Mouse (Mus musculus) skeletal muscle tissue, postnatal 0 days (tissue): ENCODE data around the gene Rhbg. TPM values are rescaled to one million over a fixed set of nuclear protein-coding genes. Genes with fewer than 3 reads are reported as not detected.

ENCODE experiments used
- microRNA-seq, 2 experiments: library from miRNA; unstranded; fragments of <30 nt; microRNA quantifications; one replicate each; pipeline ENCODE4; 2016
- polyA plus RNA-seq: library from polyadenylated mRNA; unstranded; fragments of >200 nt; fragmentation: Nextera tagmentation; extraction: Ambion mirVana; gene quantifications from 2 replicates; pipeline ENCODE4 v1.2.1, GENCODE M21; 2015

Gene Rhbg
- polyA plus RNA-seq = 1.3 TPM in 1 of 2 replicates, not detected in the other

DNA sequence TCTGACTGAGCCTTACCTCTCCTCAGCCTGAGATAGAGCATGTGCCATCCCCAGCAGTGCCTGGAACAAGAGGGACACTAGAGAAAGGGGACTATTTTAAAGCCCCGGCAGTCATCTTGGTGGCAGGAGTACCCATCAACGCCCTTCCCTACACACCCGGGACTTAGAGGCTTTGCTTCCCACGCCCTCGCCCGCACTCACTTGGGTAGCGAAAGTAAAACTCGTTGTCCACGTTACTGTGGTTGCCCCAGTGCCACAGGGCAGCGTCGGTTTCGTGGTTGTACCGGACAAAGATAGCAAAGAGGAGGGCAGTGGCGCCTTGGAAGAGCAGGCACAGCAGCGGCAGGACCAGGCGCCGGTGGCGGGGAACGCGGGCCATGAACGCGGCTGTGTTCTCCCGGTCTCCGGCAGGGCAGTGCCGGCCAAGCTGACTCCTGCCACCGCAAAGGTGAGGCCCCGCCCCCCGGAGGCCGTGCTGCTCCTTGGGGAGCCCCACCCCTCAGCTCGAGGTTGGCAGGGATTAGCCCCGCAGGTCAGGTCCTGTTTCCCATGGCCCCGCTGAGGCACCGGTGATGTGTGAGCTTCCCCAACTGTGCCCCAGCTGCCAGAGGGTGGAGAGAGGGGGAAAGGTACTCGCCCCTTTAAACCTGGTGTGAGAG lies at the start of gene Rhbg:
TSS of gene Rhbg (minus strand) at position 442 of the 659 bp plus-strand sequence.

DNA sequence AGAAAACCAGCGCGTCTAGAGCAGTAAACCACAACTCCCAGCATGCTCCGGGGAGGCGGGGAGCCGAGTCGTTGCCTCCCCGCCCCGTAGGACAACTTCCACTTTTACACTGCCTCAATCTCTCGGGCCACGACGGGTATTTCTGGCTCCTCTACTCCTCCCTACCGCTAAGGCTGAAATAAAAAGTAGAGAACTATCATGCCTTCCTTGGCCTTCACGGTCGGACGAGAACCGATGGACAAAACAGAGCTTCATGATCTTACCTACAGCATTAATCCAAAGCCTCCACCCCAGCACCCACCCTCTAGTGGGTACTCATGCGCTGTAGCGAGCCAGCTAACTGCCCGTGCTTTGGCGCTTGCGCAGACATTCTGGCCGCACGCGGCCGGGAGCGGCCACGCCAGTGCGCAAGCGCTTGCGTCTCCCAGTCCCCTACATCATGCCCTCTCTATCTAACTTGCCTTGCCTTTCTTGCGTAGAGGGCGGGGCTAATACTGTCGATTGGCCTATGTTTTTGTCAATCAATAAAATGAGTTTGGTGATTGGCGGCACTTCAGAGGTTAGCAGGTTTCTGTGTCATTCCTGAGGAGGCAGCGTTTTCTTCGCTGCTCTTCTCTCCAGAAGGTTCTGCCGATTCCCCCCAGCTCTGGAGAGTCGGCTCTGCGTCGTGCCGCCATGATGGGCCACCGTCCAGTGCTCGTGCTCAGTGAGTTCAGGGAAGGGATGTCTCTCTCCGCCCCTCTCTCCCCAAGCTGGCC lies 42.2 kb upstream of the Rhbg start, which contains the start of the genes Tsacc and Cct3:
TSS of gene Tsacc (minus strand) at position 439 of the 758 bp plus-strand sequence.
TSS of gene Cct3 (plus strand) at position 556 of the 758 bp plus-strand sequence.

DNA sequence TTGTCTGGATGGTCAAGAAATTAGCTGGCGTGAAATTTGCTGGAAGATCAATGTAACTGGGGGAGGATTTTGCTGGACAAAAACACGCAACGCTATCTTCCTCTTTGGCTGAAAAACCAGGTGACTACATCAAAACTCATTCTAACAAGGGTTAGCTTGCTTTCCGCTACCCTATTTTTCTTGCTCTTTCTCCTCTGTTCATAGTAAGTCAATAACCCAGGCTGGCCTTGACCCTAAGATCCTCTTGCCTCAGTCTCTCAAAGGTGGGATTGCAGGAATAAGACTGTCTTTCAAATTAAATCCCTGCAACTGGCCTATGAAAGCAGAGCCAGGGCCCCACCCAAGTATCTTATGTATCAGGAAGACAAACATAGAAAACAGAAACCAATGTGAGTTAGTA lies 32.6 kb upstream of the Rhbg start, which contains the start of gene Gm38392:
TSS of gene Gm38392 (minus strand) at position 101 of the 400 bp plus-strand sequence.

Small RNA genes lying within 50 kb of the gene (microRNA-seq; reads per million reads assigned to microRNA genes)
- gene Gm25641 (0 reads per million in 2 experiments), gene Mir3093 (0 reads per million in 2 experiments), gene Mir9-1 (0 reads per million in 2 experiments)

Other genes starting within 250 kb of the Rhbg start
- 0.08 and 0.13 TPM in 2 replicates for gene Hapln2, start 227.1 kb downstream of the Rhbg start, polyA plus RNA-seq
- gene Gpatch4, start 211.6 kb downstream of the Rhbg start, polyA plus RNA-seq = 15.9 and 16.7 TPM in 2 replicates
- 106 and 125 TPM in 2 replicates for gene Naxe, start 196.2 kb downstream of the Rhbg start, polyA plus RNA-seq
- not detected in 2 replicates for gene Ttc24, start 176.4 kb downstream of the Rhbg start, polyA plus RNA-seq
- 5.1 and 5.8 TPM in 2 replicates for gene Iqgap3, start 172.7 kb downstream of the Rhbg start, polyA plus RNA-seq
- 63.1 and 70.4 TPM in 2 replicates for gene Mef2d, start 112.3 kb downstream of the Rhbg start, polyA plus RNA-seq
- 0.13 TPM in 1 of 2 replicates, not detected in the other for gene Gm38392, start 32.5 kb upstream of the Rhbg start, polyA plus RNA-seq
- 15.6 and 19.1 TPM in 2 replicates for gene Tsacc, start 42.3 kb upstream of the Rhbg start, polyA plus RNA-seq
- 249 and 260 TPM in 2 replicates for gene Cct3, start 42.4 kb upstream of the Rhbg start, polyA plus RNA-seq
- gene Glmp, start 70.3 kb upstream of the Rhbg start, polyA plus RNA-seq = 94.0 and 119 TPM in 2 replicates
- 1.2 and 2.7 TPM in 2 replicates for gene Tmem79, start 81.4 kb upstream of the Rhbg start, polyA plus RNA-seq
- 20.1 and 21.9 TPM in 2 replicates for gene Smg5, start 81.6 kb upstream of the Rhbg start, polyA plus RNA-seq
- gene Paqr6, start 109.9 kb upstream of the Rhbg start, polyA plus RNA-seq = 2.0 and 2.7 TPM in 2 replicates
- not detected in 2 replicates for gene Bglap3, start 118.0 kb upstream of the Rhbg start, polyA plus RNA-seq
- not detected in 2 replicates for gene Bglap2, start 124.0 kb upstream of the Rhbg start, polyA plus RNA-seq
- gene Bglap, start 129.8 kb upstream of the Rhbg start, polyA plus RNA-seq = not detected in 2 replicates
- 48.7 and 61.8 TPM in 2 replicates for gene Pmf1, start 155.6 kb upstream of the Rhbg start, polyA plus RNA-seq
- gene Slc25a44, start 170.4 kb upstream of the Rhbg start, polyA plus RNA-seq = 7.8 and 9.0 TPM in 2 replicates
- 1.8 and 3.0 TPM in 2 replicates for gene Sema4a, start 206.5 kb upstream of the Rhbg start, polyA plus RNA-seq